Mouse (Mus musculus) cerebellum, postnatal 10 days (tissue): ENCODE measurements around the gene Tet1.
"Not testable (repeated sequence)": the region's sequence is repeated elsewhere in the genome, so short reads cannot be mapped to it uniquely, and the experiment has no call there.

Experiments used
- DNase-seq, 2 experiments: peaks; one replicate each; pipeline ENCODE4 v3.0.0; 2021; ENCODE audit warnings: mixed read lengths in 2 of 2

Gene Tet1

DNA sequence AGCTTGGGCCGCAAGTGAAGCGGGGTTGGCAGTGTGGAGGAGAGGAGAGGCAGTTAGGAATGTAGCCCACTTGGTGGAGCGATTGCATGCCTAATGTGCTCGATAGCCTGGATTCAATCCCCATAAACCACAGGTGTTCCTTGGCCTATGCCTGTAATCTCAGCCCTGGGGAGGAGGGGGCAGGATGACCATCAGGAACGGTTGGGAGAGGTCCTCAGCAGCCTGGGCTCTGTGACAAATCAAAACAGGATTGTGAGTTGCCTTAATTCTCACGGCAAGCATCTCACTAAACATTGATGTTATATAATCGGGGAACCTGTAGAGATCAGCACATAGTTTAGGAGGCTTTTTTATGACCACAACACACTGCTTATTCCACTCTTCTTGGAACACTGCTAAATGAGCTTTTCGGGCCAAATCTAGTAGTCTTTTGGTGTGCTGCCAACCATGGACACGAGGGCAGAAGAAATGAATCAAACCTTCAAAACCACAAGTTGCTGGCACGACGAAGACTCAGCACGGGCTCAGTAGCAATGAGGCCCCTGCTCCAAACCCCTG, 61.6 kb downstream of the Tet1 start:
- peak; percentile 84 to 85 for DNase-seq

DNA sequence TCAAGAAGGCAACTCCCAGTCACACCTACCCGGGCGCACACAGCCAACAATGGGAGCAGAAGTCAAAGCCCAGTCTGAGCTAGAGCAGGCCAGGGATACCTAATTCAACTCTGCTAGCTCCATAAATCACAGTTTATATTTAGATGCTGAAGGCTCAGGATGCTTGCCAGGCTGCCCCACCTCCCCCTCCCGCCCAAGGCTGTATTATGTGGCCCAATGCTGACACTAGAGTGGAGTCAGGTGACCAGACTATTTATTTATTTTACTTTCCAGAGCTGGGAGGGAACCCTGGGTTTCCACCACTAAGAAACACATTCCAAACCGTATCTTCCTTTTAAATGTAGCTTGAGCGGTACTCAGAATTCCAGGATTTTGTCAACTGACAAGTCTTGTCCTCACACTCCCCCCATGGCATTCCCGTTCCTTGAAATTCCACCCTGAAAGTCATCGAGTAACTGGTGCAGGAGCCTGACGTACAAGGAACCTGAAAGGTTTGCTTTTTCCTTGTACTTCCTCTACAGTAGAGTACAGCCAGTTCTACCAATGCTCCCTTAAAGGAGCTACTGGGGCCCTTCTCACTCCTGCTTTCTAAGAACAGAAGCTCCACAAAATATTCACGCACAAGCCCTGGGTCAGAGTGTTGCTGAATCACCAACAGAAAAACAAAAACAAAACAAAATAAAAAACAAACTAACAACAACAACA, 64.9 kb downstream of the Tet1 start:
- DNase-seq: peak in 1 of 2 experiments; percentile 24

DNA sequence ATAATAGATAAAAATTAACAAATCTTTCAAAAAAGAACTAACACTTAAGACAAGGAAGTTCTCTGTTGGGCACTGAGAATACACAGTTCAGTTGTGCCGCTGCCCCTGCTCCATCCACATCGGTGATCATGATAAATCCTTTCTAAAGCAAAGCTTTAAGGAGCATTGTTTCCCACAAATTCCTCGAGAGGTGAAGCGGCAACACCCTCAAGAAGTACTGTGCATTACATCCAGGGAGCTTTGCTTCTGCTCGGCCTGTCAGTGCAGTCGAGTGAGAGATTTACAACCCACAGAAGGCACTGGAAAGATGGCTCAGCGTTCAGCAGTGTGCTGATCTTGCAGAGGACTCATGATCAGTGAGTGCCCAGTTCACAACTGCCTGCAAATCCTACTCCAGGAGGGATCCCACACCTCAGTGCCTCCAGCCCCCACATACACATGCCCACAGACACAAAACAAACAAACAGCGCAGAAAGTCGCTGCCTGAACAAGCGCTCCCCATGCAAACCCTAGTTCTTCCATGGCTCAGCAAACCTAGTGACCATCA, 66.8 kb downstream of the Tet1 start:
- DNase-seq: no peak

DNA sequence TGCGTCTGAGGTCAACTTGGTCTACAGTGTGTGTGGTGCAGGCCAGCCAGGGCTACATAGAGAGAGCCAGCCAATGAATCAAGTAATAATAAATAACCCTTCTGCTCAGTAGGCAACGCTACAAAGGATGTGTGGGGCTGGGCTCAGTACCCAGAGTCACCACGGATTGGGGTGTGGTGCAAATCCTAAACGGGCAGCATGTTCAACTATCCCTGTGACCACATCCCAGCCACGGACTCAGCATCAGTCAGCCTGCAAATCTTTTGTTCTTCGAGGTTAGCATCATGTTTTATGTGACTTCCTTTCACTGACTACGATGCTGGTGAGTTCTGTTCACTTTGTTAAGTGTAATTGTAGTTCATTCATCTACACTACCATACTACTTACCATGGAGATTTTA, 68.1 kb downstream of the Tet1 start:
- DNase-seq: no peak

DNA sequence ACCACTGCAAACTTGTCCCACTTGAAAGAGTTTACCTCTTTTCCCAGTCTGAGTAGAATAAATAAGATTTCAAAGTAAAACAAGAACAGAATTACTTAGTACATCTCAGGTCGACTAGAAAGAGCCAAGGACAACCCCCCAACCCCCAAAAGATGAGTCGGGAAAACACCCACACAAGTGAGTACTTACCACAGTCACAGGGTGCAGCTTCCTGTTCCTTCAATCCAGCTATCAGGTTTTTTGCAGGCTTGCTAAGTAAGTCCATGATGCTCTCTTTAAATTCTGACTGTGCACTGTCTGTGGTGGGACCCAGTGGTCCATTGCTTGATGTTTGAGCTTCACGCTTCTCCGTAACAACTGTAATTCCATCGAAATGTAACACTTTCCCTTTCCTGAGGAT, 70.8 kb downstream of the Tet1 start:
- DNase-seq: no peak

DNA sequence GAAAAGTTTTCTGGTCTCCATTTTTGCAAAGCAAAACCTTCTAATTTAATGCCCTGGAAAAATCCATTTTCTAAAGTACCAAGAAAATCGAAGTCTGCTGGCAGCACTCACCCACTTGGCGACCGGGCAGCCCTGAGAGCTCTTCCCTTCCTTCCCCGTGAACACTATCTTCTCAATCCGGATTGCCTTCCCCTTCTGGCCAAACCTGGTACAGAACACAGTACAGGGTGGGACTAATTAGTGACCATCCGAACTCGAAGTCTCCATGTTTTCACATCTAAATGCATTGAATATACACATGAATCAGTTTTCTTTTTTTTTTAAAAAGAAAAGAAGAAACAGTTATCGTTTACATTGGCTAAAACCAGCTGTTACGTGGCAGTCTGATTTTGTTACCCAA, 76.0 kb downstream of the Tet1 start:
- no peak for DNase-seq

DNA sequence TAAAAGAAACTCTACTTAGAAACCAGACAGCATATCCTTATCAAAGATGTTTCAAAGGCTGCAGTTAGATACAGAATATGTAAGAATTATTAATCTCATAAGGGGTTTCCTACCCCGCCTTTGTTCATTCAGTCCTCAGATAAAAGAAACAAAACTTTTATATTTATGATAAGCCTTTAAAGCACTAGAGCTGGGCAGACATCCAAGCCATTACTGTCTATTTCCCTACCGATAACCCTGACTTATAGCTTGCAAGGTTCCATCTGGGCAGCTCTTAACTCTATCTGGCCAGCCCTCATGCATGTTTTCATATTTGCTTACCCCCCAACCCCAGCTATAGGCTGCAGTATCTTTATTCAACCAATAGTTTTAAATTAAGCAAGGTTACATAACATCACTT, 77.2 kb downstream of the Tet1 start:
- no peak for DNase-seq

DNA sequence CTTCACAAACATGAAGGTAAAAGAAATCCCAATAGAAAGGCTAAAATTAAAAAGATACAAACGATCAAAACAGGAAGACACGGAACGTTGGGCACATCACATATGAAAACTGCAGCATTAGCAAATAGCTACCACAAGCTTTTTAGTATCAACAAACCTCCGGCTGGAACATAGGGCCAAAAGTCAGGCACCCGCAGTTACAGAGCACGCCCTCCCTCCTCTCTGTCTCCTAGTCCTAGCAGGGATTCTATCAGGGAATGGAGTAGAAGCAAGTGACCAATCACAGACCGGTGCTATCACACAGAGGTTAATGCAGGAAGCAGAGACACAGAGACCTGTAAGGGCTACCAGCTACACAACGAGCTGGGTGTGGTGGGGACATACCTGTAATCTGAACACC, 84.3 kb downstream of the Tet1 start:
- DNase-seq: no peak

DNA sequence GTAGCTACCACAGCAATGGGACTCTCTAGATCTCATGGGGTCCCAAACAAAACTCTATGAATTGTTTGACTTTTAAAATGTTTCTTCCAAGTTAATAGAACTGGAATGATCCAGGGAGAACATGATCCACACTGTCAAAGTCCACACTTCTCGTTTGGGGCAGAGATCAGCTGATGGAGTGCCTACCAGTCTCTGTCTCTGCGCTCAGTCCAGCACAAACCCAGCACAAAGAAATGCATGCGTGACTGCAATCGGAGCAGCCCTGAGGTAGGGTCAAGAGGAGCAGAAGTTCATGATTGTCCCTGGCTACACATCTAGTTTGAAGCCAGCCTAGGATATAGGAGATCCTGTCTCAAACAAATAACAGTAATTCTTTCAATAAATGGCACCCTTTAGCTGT, 85.4 kb downstream of the Tet1 start:
- DNase-seq: no peak

DNA sequence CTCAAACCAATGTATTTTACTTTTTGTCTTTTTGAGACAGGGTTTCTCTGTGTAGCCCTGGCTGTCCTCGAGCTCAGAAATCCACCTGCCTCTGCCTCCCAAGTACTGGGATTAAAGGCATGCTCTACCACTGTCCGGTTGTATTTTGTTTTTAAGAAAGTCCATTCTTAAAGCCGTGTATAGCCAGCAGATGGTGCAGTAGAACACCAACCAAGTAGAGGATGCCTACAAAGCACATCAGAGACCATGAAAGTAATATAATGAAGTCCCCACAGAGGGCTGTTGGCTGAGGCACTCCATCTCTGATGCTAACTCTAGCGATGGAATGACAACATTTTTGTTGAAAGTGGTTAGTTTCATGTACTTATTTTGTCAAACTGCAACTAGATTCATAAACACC, 98.8 kb downstream of the Tet1 start:
- DNase-seq: no peak

DNA sequence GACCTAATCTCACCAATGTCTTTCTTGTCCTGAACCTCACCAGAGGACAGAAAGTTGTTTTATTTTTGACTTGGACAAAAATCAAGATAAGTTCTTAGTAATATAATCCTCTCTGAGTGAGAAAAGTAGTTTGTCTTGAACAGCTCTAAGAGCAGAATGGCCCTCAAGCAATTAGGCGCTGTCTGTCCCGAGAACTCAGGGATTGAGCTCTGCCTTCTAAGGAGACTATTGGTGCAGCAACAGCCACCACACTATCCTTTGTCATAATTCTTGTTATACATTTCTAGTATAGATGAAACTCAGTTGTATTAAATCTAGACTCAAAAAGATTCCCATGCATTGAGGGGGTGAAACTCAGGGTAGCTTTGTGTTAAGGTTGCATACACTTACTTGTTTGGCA, 100.0 kb downstream of the Tet1 start:
- DNase-seq: no peak

DNA sequence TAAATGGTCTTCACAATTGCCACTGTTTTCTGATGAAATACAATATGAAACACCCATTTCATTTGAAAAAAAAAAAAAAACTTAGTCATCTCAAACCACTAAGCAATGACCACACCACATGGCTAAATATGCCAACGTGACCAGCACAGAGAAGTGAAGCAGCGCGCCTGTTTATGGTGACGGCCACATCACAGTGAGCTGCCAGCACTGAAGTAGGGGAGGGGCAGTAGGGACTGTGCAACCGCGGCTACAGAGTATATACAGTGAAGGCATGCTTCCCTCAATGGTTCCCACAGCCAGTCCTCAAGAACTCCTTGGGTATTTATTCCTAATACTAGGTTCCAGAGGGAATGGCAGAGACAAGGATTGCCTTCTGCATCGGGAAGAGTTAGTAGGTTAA, 100.5 kb downstream of the Tet1 start:
- DNase-seq: no peak

DNA sequence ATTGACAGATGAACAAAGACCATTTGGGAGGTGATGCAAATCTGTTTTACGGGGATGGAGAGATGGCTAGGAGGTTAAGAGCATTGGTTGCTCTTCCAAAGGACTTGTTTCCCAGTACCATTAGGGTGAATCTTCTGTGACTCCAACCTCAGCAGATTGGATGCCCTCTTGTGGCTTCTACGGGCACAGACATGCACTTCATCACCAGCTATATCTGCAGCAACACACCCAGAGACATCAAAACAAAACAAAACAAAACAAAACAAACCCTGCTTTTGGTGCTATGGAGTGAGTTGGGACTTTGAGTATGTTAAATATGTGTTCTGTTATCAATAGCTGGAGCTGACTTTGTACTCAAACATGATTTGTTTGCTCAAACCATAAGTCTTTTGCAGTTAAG, 104.7 kb downstream of the Tet1 start:
- DNase-seq: peak in 1 of 2 experiments; percentile 14

DNA sequence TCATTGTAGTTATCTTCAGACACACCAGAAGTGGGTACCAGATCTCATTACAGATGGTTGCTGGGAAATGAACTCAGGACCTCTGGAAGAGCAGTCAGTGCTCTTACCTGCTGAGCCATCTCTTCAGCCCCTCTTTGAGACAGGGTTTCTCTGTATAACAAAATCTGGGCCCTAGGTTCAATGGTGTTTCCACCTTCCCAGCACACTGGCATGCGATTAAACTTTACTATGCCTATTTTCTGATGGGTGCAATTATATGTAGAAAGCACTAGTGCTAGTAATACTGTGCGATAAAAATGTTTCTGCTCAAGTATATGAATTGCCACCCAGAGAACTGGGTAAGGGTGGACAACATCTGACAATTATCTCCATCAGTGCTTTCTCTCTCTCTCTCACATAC, 105.5 kb downstream of the Tet1 start:
- no peak for DNase-seq

DNA sequence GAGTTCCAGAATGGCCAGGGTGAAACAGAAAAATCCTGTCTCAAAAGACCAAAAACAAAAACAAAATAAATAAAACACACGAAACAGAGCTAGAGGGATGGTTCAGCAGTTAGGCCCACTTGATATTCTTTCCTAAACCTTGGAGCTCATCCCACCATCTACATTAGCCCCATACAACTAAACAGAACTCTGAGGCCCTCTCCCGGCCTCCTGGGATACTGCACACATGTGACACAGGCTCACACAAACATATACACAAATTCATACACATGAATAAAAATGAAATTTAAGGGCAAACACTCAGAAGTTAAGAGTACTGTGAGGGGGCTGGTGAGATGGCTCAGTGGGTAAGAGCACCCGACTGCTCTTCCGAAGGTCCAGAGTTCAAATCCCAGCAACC, 114.6 kb downstream of the Tet1 start:
- no peak for DNase-seq

DNA sequence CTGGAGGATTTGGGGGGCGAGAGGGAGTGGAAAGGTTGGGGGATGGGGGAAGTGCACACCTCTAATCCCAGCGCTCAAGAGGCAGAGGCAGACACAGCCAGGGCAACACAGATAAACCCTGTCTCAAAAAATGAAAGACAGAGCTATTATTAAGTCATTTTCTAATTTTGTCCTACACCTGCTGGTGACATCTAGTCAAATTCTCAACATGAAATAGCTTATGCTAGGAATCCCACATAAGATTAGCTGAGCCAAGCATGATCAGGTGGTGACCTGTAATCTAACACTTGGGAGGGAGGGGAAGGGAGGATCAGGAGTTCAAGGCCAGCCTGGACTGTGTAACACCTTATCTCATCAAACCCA, 115.7 kb downstream of the Tet1 start:
- DNase-seq: peak in 1 of 2 experiments; percentile 24

DNA sequence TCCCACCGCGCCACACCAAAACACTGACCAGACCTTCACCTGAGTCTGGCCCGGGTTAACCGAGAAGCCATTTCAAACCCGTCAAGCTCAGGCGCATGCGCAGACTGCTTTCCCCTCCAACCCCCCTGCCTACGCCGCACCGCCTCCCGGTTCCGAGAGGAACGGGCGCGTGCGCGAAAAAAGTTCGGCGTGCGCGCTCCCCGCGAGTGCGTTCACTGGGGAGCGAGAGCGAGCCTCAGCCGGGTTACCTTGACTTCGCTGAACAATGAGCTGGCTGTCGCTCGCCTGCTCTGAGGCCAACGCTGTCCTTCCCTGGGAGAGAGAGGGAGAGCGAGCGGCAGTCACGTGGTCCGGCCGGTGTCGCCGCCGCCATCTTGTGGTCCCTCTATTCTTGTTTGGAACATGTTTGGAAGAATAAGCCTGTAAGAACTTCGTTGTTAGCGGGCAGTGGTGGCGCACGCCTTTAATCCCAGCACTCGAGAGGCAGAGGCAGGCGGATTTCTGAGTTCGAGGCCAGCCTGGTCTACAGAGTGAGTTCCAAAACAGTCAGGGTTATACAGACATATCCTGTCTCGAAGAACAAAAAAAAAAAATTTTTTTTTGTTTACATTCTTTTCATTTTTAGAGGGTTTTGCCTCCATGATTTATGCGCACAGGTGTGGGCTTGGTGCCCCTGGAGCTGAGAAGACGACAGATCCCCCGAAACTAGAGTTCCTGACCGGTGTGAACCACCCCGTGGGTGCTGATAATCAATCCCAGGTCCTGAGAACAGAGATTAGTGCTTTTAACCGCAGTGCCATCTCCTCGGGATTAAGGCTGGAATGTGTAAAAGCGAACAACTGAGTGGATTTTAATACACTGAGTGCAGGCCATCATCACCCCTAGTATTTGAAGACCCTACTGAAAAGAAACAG, 116.4 kb downstream of the Tet1 start, which contains the start of gene Ccar1:
Gene Ccar1, minus strand, starts transcription at position 110 of the 914 bp plus-strand sequence.
- DNase-seq: peak; percentile 100

DNA sequence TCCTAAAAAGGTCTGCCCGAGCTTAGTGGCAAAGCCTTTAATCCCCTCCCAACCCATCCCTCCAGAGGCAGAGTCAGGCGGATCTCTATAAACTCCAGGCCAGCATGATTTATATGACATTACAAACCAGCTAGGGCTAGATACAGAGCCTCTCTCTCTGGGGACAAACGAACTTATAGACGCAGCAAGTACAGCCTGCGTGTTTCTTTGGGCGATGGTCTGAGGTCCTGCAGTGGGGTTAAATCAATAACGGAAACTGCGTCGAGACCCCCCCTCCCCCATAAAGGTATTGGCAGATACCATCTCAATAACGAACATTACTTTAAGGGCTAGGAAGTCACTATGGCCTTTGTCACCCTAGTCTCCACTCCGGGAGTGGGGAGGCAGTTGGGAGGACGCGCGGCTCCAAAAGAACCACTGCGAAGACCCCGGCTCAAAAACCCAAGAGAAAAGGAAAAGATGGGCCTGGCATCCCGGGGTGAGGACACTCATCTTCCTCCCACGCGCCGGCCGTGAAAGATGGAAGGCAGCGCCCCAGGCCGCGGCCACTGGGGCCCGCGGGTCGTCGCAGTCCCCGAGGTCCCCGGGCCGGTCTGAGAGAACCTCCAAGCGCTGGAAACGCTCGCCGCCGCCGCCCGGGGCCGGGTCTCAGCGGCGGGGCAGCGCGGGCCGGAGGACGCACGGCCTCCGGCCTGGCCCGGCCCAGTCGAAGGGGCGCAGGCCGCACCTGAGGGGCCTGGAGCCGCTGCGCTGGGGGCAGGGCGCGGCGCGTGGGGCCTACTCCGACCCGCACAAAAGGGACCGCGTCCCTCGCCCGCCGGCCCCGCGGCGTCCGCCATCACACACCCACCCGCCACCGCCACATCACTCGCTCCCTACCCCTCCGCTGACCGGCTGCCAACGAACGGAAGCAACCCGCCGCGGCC, 117.3 kb downstream of the Tet1 start:
- no peak for DNase-seq

DNA sequence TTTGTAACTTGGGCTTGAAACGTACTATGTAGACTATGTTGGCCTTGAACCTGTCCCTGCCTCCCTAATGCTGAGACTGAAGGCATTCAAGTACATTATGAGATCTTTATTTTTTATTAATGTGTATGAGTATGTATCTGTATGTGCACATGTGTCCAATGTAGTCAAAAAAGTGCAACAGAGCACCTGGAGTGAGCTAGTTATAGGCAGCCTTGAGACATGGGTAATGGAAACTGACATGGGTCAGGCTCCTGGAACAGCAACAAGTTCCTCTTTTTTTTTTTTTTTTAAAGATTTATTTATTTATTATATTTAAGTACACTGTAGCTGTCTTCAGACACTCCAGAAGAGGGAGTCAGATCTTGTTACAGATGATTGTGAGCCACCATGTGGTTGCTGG, 127.0 kb downstream of the Tet1 start:
- DNase-seq: not testable (repeated sequence)
